Mouse (Mus musculus) gastrocnemius, postnatal 4 days (tissue): ENCODE results near the gene Zbtb41. TPM values are rescaled to one million over a fixed set of nuclear protein-coding genes. Genes with fewer than 3 reads are reported as not detected.
"Not testable (repeated sequence)": the region's sequence is repeated elsewhere in the genome, so short reads cannot be mapped to it uniquely, and the experiment has no call there.

ENCODE experiments used
- DNase-seq, 2 experiments: peaks; one replicate each; pipeline ENCODE4 v3.0.0; 2021 to 2022; ENCODE audit warnings: low spot score in 2 of 2, mixed read lengths in 2 of 2
- long read RNA-seq, 2 experiments: library from polyadenylated mRNA; stranded (forward); transcript quantifications; one replicate each; pipeline ENCODE4 v2.0.0; 2021
- total RNA-seq, 2 experiments: library from RNA; stranded (reverse); gene quantifications; 2 replicates each; pipeline ENCODE4 v1.2.3; 2021

Zbtb41 gene
- 10 to 100 TPM; 20.6 to 23.2 TPM for total RNA-seq
- long read RNA-seq, experiment 1, full-length matches to known transcripts: 3 of 9 reads
- long read RNA-seq, experiment 1, partial matches to known transcripts: 1 of 9 reads
- long read RNA-seq, experiment 1, other reads (novel, unspliced or antisense): 5 of 9 reads
- long read RNA-seq, experiment 2, full-length matches to known transcripts: 5 of 13 reads
- long read RNA-seq, experiment 2, partial matches to known transcripts: 0 of 13 reads
- long read RNA-seq, experiment 2, other reads (novel, unspliced or antisense): 8 of 13 reads

GRCm38 (mm10) chr1:139421875-139422791, at the start of gene Zbtb41:
TSS of gene Zbtb41 (plus strand) at chr1:139422288.
- DNase-seq: peak; percentile 82 to 88

GRCm38 (mm10) chr1:139375900-139376299, 46.2 kb upstream of the Zbtb41 start:
- DNase-seq: no peak

GRCm38 (mm10) chr1:139376638-139377286, 45.3 kb upstream of the Zbtb41 start, which contains the start of gene Crb1:
TSS of gene Crb1 (minus strand) at chr1:139377100.
- no peak for DNase-seq

- no peak for DNase-seq
Measured at GRCm38 (mm10) chr1:139378861-139379620, 43.0 kb upstream of the Zbtb41 start.

GRCm38 (mm10) chr1:139379621-139379984, 42.5 kb upstream of the Zbtb41 start:
- no peak for DNase-seq

- DNase-seq: no peak
Measured at GRCm38 (mm10) chr1:139391747-139392146, 30.3 kb upstream of the Zbtb41 start.

- DNase-seq: no peak
Measured at GRCm38 (mm10) chr1:139396589-139396988, 25.5 kb upstream of the Zbtb41 start.

GRCm38 (mm10) chr1:139405766-139406165, 16.3 kb upstream of the Zbtb41 start:
- DNase-seq: no peak

- no peak for DNase-seq
Measured at GRCm38 (mm10) chr1:139407701-139408100, 14.4 kb upstream of the Zbtb41 start.

GRCm38 (mm10) chr1:139412365-139412764, 9.7 kb upstream of the Zbtb41 start:
- DNase-seq: not testable (repeated sequence)

- DNase-seq: no peak
Measured at GRCm38 (mm10) chr1:139413465-139413864, 8.6 kb upstream of the Zbtb41 start.

- no peak for DNase-seq
Measured at GRCm38 (mm10) chr1:139421521-139421874, 590 bp upstream of the Zbtb41 start.

- peak in 1 of 2 experiments; percentile 11 for DNase-seq
Measured at GRCm38 (mm10) chr1:139422941-139423340, 853 bp downstream of the Zbtb41 start.

GRCm38 (mm10) chr1:139423931-139424330, 1.8 kb downstream of the Zbtb41 start:
- DNase-seq: no peak

GRCm38 (mm10) chr1:139425006-139425405, 2.9 kb downstream of the Zbtb41 start:
- DNase-seq: no peak

GRCm38 (mm10) chr1:139438373-139438772, 16.3 kb downstream of the Zbtb41 start:
- DNase-seq: no peak

- not testable (repeated sequence) for DNase-seq
Measured at GRCm38 (mm10) chr1:139443103-139443502, 21.0 kb downstream of the Zbtb41 start.

GRCm38 (mm10) chr1:139454340-139455225, 32.5 kb downstream of the Zbtb41 start, which contains the start of gene Aspm:
TSS of gene Aspm (plus strand) at chr1:139454772.
- DNase-seq: peak; percentile 70 to 87

GRCm38 (mm10) chr1:139455226-139455869, 33.3 kb downstream of the Zbtb41 start:
- no peak for DNase-seq
